Mouse (Mus musculus): ENCODE results near the gene Lax1. TPM values are rescaled to one million over a fixed set of nuclear protein-coding genes. Genes with fewer than 3 reads are reported as not detected.

Lax1 gene
- 0.41 and 0.62 TPM in 2 replicates for polyA plus RNA-seq (2012; rRNA removed)

- no peak within 1 kb of the TSS for H3K27ac ChIP-seq (ENCODE audit: control insufficient read depth, insufficient read depth, low read depth, low read length)
- no peaks in the 10 kb centered on the region for H3K27me3 ChIP-seq (ENCODE audit: control insufficient read depth, insufficient read depth, low read length)
- TF ChIP-seq CTCF (IDR thresholded peaks at IDR 0.05; ENCODE audit: control insufficient read depth, insufficient read depth, insufficient replicate concordance, low read depth, low read length) (no peak), POLR2A (IDR thresholded peaks at IDR 0.05; ENCODE audit: control insufficient read depth, low read depth, low read length) (no peak)
- H3K36me3 ChIP-seq (ENCODE audit: control insufficient read depth, insufficient read depth, low read length): no peaks in the 10 kb centered on the region
- H3K4me3 ChIP-seq (ENCODE audit: control insufficient read depth, low read depth, low read length): no peak within 1 kb of the TSS
- no peaks in the 10 kb centered on the region; the same call in 1 of the 2 replicates for H3K4me1 ChIP-seq (ENCODE audit: control insufficient read depth, insufficient read depth, low read length)
Observed at GRCm38 (mm10) chr1:133689897-133690296, at the start of gene Lax1. Gene Lax1 (minus strand): TSS chr1:133690108.

- H3K4me3 ChIP-seq (ENCODE audit: control insufficient read depth, low read depth, low read length): no peak overlapping the region
- H3K4me1 ChIP-seq (ENCODE audit: control insufficient read depth, insufficient read depth, low read length): no peaks in the 10 kb centered on the region
- TF ChIP-seq POLR2A (IDR thresholded peaks at IDR 0.05; ENCODE audit: control insufficient read depth, low read depth, low read length) (no peak), CTCF (IDR thresholded peaks at IDR 0.05; ENCODE audit: control insufficient read depth, insufficient read depth, insufficient replicate concordance, low read depth, low read length) (no peak)
- H3K36me3 ChIP-seq (ENCODE audit: control insufficient read depth, insufficient read depth, low read length): peaks cover 2% of the 10 kb centered on the region
- no peak overlapping the region for H3K27ac ChIP-seq (ENCODE audit: control insufficient read depth, insufficient read depth, low read depth, low read length)
- no peaks in the 10 kb centered on the region for H3K27me3 ChIP-seq (ENCODE audit: control insufficient read depth, insufficient read depth, low read length)
Observed at GRCm38 (mm10) chr1:133736664-133737063, 46.8 kb upstream of the Lax1 start.

GRCm38 (mm10) chr1:133735995-133736652 lies 46.2 kb upstream of the Lax1 start:
- H3K27ac ChIP-seq (ENCODE audit: control insufficient read depth, insufficient read depth, low read depth, low read length): no peak overlapping the region
- no peak overlapping the region for H3K4me3 ChIP-seq (ENCODE audit: control insufficient read depth, low read depth, low read length)
- H3K4me1 ChIP-seq (ENCODE audit: control insufficient read depth, insufficient read depth, low read length): no peaks in the 10 kb centered on the region
- peaks cover 2% of the 10 kb centered on the region for H3K36me3 ChIP-seq (ENCODE audit: control insufficient read depth, insufficient read depth, low read length)
- no peak for TF ChIP-seq POLR2A (IDR thresholded peaks at IDR 0.05; ENCODE audit: control insufficient read depth, low read depth, low read length)
- peak; percentile 58; the same call in 1 of the 2 replicates for TF ChIP-seq CTCF (IDR thresholded peaks at IDR 0.05; ENCODE audit: control insufficient read depth, insufficient read depth, insufficient replicate concordance, low read depth, low read length)
- no peaks in the 10 kb centered on the region for H3K27me3 ChIP-seq (ENCODE audit: control insufficient read depth, insufficient read depth, low read length)

GRCm38 (mm10) chr1:133732814-133733213 lies 42.9 kb upstream of the Lax1 start:
- no peaks in the 10 kb centered on the region for H3K27me3 ChIP-seq (ENCODE audit: control insufficient read depth, insufficient read depth, low read length)
- no peaks in the 10 kb centered on the region for H3K4me1 ChIP-seq (ENCODE audit: control insufficient read depth, insufficient read depth, low read length)
- H3K4me3 ChIP-seq (ENCODE audit: control insufficient read depth, low read depth, low read length): no peak overlapping the region
- H3K36me3 ChIP-seq (ENCODE audit: control insufficient read depth, insufficient read depth, low read length): peaks cover 2% of the 10 kb centered on the region
- no peak overlapping the region for H3K27ac ChIP-seq (ENCODE audit: control insufficient read depth, insufficient read depth, low read depth, low read length)
- TF ChIP-seq CTCF (IDR thresholded peaks at IDR 0.05; ENCODE audit: control insufficient read depth, insufficient read depth, insufficient replicate concordance, low read depth, low read length): no peak
- no peak for TF ChIP-seq POLR2A (IDR thresholded peaks at IDR 0.05; ENCODE audit: control insufficient read depth, low read depth, low read length)

- TF ChIP-seq POLR2A (IDR thresholded peaks at IDR 0.05; ENCODE audit: control insufficient read depth, low read depth, low read length) (no peak), CTCF (IDR thresholded peaks at IDR 0.05; ENCODE audit: control insufficient read depth, insufficient read depth, insufficient replicate concordance, low read depth, low read length) (no peak)
- Histone ChIP-seq H3K27me3 (ENCODE audit: control insufficient read depth, insufficient read depth, low read length) (no peaks in the 10 kb centered on the region), H3K27ac (ENCODE audit: control insufficient read depth, insufficient read depth, low read depth, low read length) (no peak overlapping the region), H3K4me1 (ENCODE audit: control insufficient read depth, insufficient read depth, low read length) (no peaks in the 10 kb centered on the region), H3K4me3 (ENCODE audit: control insufficient read depth, low read depth, low read length) (no peak overlapping the region), H3K36me3 (ENCODE audit: control insufficient read depth, insufficient read depth, low read length) (peaks cover 1% of the 10 kb centered on the region)
Observed at GRCm38 (mm10) chr1:133728339-133728738, 38.4 kb upstream of the Lax1 start.

- H3K27me3 ChIP-seq (ENCODE audit: control insufficient read depth, insufficient read depth, low read length): no peaks in the 10 kb centered on the region
- H3K27ac ChIP-seq (ENCODE audit: control insufficient read depth, insufficient read depth, low read depth, low read length): no peak overlapping the region
- no peak for TF ChIP-seq CTCF (IDR thresholded peaks at IDR 0.05; ENCODE audit: control insufficient read depth, insufficient read depth, insufficient replicate concordance, low read depth, low read length)
- TF ChIP-seq POLR2A (IDR thresholded peaks at IDR 0.05; ENCODE audit: control insufficient read depth, low read depth, low read length): no peak
- no peak overlapping the region for H3K4me3 ChIP-seq (ENCODE audit: control insufficient read depth, low read depth, low read length)
- no peaks in the 10 kb centered on the region for H3K4me1 ChIP-seq (ENCODE audit: control insufficient read depth, insufficient read depth, low read length)
- peaks cover 3% of the 10 kb centered on the region for H3K36me3 ChIP-seq (ENCODE audit: control insufficient read depth, insufficient read depth, low read length)
Observed at GRCm38 (mm10) chr1:133720342-133720741, 30.4 kb upstream of the Lax1 start.

- H3K4me3 ChIP-seq (ENCODE audit: control insufficient read depth, low read depth, low read length): no peak overlapping the region
- no peak overlapping the region for H3K27ac ChIP-seq (ENCODE audit: control insufficient read depth, insufficient read depth, low read depth, low read length)
- peaks cover 3% of the 10 kb centered on the region for H3K36me3 ChIP-seq (ENCODE audit: control insufficient read depth, insufficient read depth, low read length)
- TF ChIP-seq CTCF (IDR thresholded peaks at IDR 0.05; ENCODE audit: control insufficient read depth, insufficient read depth, insufficient replicate concordance, low read depth, low read length) (no peak), POLR2A (IDR thresholded peaks at IDR 0.05; ENCODE audit: control insufficient read depth, low read depth, low read length) (no peak)
- H3K4me1 ChIP-seq (ENCODE audit: control insufficient read depth, insufficient read depth, low read length): no peaks in the 10 kb centered on the region
- H3K27me3 ChIP-seq (ENCODE audit: control insufficient read depth, insufficient read depth, low read length): no peaks in the 10 kb centered on the region
Observed at GRCm38 (mm10) chr1:133718786-133719185, 28.9 kb upstream of the Lax1 start.

Measured in testis, adult 2 months (tissue).